Mouse (Mus musculus) common myeloid progenitor, adult 5-6 weeks (primary cell): ENCODE results near the gene Uba52. TPM values are rescaled to one million over a fixed set of nuclear protein-coding genes. Genes with fewer than 3 reads are reported as not detected.
A peak's percentile ranks its signal among the peaks of the same experiment; 100 is the strongest.

Experiments used
- ATAC-seq: replicated peaks from 2 replicates; pipeline ENCODE4 v1.8.0; 2016; ENCODE audit warnings: low read depth, mild to moderate bottlenecking, moderate TSS enrichment, inconsistent platforms; ENCODE audit not compliant: poor library complexity, severe bottlenecking
- total RNA-seq: library from RNA; stranded (forward); fragments of 200-1000, 187-1606 nt; gene quantifications from 2 replicates; pipeline ENCODE4 v1.2.3, GENCODE M21; 2017

Gene Uba52
- total RNA-seq, 1 experiment from 2014 or later, result 3,128 TPM

DNA sequence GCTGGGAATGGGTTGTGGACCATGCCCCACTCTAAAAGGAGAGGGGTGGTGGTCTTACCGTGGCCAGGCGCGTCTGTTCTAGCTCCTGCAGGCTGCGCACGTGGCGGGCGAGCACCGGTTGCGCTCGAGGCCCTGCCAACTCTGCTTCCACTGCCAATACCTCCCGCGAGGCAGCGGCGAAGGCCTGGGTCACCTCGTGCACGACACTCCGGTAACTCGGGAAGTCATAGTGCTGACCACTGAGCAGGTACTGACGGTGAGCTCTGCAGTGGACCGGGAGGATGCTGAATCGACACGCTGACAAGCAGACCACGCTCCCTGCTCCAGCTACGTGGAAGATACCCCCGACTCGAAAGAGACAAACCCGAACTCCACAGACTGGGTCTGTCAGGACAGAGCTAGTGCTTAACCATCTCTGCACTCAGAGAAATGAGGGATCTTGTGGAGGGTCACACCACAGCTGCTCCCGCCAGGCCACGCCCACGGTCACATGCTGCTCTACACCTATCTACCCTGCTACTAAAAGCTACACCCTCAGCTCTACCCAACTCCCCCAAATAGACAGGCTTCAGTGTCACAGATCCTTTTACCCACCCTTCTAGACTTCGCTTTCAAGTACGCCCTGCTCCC lies 4.8 kb downstream of the Uba52 start:
- ATAC-seq, result no peak; the same call in 1 of the 2 replicates

DNA sequence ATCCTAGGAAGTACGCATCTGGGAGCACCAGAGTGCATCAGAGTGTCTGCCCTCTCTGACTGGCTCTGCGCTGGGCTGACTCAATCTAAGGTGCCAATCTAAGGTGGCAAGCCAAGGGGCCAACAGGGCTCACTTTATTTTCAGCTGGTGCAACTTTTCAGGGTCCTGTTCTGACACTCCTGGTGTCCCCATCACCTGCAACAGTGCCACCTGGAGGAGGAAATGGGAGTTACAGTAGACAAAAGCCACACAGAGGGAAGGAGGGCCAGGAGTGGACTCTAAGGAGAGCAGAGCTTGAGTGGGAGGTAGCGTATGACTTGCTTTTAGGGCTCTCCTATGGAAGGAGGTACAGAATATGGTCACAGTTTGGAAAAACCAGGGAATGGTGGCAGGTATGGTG lies 5.8 kb downstream of the Uba52 start:
- ATAC-seq, result peak; percentile 30; the same call in 1 of the 2 replicates

DNA sequence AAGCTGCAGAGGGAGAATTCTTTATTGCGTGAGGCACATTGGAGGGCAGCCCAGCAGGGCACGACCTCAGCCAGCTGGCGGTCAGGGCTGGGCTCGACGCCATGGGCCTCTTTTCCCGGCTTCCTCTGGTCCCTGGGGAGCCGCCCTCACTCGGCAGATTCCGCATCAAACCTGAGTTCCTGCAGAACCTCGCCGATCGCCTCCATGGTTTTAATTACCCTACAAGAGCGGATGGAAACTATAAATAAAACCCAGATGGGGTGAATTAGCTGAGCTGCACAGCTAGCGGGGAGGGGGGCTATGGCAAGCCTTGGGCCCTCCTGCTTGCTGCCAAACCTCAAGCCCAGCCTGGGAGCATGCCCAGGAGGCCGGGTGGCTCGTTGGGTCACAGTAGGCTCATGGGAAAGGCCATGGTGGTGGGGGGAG lies 6.3 kb downstream of the Uba52 start:
- no peak for ATAC-seq

DNA sequence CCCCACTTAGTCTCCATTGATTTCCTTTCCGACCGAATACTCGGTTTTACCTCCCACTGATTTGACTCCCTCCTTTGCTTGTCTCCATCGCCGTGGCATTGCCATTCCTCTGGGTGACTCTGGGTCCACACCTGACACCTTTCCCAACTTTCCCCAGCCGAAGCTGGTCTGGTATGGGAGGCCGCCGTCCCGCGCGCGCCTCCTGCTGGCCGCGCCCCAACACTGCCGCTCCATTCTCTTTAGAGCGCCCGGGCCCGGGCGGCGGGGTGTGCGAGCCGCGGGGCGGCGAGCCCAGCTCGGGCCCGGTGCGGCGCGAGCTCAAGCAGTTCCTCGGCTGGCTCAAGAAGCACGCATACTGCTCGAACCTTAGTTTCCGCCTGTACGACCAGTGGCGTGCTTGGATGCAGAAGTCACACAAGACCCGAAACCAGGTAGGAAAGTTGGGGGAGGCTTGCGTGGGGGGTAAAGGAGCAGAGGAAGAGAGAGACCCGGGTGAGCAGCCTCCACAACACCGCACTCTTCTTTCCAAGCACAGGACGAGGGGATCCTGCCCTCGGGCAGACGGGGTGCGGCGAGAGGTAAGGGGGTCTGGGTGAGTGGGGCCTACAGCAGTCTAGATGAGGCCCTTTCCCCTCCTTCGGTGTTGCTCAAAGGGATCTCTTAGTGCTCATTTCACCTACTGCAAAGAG lies 7.4 kb downstream of the Uba52 start:
- no peak for ATAC-seq

DNA sequence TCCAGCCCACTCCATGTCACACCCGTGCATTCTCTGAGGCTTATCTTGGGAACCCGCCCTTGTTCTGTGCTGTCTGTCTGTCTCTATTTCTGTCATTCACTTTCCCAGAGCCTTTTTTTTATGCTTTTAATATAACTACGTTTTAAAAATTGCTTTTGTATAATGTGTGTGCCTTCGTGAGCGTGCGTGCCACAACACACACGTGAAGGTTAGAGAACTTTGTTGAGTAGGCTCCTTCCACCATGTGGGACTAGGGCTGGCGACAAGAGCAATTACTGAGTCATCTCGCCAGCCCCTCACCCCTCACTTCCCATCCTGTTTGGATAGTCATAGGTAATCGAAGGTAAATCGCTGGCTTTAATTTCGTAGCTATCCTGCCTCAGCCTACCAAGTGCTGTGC lies 8.1 kb downstream of the Uba52 start:
- no peak for ATAC-seq

DNA sequence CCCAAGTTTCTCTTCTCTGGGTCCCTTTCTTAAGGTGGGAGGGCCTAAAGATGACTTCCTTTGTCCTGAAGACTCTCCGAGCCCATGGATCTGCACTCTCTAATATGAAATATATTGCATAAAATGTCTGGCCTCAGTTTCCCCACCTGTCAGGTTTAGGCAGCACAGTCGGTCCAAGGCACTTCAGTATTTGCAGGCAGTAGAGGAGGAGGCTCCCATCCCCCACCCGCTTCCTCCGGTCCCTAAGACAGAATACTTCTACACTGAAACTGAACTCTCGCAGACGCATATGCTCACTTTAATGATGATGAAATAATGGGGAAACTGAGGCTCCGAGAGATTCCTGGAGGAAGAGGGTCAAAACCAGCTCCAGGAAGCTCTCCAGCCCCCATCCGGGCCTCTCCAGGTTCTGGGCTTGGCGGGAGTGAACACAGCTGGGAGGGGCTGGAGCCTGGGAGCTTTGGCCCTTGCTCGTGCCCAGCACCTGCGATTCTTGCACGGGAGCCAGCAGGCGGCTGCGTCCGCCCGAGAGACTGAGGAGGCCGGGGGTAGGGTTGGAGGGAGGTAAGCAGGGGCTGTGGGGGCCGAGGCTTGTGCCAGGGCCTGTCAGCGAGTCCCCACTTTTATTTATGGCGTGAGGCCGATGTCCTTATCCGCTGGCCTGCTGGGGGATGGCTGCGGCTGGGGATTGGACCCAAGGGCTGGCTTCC lies 8.6 kb downstream of the Uba52 start:
- no peak for ATAC-seq

DNA sequence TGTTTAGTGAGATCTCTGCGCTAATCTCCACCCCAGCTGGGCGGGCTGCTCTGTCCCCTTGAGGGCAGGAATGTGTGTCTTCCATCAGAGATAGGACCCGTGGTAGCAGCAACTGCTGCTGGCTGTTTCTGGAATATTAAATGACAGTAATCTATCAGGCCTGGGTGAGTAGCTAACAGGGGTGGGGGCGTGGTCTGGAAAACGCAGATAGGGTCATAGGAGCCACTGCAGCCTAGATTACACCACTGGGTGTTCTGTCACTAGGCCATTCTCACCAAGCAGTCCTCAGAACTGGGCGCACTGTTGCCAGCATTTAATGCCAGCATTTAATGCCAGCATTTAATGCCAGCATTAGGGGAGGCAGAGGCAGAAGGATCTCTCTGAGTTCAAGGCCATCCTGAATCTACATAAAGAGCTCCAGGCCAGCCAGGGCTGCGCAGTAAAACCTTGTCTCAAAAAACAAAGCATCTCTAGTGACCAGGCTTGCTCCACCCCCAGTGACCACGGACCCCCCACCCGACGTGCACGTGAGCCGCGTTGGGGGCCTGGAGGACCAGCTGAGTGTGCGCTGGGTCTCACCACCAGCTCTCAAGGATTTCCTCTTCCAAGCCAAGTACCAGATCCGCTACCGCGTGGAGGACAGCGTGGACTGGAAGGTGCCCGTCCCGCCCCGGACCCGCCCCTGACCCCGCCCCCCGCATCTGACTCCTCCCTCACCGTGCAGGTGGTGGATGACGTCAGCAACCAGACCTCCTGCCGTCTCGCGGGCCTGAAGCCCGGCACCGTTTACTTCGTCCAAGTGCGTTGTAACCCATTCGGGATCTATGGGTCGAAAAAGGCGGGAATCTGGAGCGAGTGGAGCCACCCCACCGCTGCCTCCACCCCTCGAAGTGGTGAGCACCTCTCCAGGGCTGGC lies 10.0 kb downstream of the Uba52 start:
- ATAC-seq, result peak; percentile 16; the same call in 1 of the 2 replicates

DNA sequence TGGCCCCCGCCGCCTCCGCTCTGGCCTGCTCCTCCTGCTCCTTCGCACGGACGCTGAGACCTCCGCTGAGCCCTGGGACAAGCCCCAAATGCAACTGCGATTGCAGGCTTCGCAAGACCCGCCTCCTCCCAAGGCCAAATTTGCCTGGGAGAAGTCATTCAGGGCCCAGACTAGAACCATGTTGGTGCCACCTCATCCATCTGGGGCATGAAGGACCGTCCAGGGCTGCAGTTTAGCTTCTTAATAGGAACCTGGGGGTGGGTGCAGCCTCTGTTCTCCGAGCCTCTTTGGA lies 14.9 kb downstream of the Uba52 start:
- ATAC-seq, result no peak

DNA sequence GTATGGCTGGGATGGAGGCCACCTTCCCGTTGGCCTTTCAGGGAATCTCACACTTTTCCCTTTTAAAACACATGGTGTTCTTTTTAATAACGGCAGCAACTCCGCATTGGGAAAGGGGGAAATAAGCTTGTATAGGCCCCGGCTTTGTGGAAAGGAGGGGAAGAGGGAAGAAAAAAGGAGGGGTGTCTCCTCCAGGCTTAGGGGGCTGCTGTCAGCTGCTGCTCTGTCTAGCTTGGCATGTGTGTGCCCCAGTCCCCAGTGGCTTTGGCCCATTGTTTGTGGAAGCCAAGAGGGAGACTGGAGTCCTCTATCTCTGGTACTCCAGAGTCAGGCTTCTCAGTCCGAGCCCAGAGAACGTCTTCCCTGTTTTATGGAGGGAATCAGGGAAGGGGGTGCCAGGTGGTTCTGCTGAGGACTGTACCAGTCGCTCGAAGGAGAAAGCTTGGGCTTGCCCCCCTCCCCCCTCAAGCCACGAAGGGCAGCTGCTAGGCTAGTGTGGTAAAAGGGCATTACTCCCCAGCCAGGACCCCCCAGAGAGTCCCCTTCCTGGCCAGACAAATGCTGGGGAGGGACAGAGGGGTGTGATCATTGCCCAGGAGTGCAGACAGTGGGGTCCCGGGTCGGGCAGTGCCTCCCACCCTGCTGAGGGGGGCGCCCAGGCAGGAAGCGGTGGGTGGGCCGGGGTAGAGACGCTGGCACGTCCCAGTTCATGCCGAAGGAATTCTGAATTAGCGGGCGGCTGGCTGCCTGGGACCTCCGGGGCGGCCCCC lies 15.4 kb downstream of the Uba52 start:
- ATAC-seq, result no peak

DNA sequence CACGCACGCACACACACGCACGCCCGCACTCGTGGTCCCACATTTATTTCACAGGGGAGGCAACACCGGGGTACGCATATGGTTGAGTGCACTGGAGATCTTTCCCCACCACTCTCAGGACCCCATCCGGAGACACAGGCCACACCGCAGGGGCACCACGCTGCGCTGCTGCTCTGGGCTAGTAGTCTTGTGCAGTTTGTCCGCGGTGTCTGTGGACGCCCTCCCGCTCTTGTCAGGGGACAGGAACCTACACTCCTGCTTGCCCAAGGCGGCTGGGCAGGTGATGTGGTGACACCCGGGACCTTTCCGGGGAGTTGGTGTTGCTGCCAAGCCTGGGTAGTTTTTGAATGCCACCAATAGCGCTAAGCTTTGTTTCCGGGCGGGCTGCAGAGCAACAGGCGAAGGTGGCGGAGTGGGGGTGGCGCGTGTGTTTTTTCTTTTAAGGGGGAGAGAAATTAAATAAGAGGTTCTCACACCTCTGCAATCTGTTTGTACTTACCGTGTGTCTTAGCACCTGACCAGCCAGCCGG lies 16.1 kb downstream of the Uba52 start:
- ATAC-seq, result peak; percentile 27; the same call in 1 of the 2 replicates

DNA sequence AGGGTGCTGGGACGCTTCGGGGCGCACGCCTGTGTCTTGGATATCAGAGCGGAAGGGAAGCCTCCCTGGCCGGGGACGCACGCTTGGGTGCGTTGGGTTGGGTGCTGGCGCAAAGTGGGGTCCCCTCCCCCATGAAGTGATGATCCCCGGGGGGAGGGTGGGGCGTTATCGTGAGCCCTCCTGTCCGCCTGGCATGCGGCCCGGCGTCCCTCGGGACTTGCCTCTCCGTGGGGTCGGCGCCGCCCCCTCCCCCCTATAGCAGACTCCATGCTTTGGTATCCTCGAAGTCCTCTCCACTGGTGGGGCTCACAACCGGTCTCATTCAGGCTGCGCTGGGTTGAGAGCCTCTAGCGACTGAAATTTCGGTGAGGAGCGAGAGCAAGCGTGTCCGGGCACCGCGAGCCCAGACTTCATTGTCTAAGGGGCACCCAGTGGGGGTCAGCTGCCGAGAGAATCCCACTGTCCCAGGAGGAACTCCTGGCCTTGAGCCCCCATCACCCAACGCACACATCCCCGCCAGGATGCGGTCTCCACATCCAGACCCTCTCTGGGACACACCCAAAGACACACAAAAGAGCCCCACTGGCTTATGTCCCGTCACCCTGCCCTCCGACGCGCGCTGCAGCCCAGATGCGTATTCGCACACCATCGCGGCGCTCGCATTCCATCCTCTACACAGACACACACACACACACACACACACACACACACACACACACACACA lies 16.7 kb downstream of the Uba52 start:
- ATAC-seq, result no peak

DNA sequence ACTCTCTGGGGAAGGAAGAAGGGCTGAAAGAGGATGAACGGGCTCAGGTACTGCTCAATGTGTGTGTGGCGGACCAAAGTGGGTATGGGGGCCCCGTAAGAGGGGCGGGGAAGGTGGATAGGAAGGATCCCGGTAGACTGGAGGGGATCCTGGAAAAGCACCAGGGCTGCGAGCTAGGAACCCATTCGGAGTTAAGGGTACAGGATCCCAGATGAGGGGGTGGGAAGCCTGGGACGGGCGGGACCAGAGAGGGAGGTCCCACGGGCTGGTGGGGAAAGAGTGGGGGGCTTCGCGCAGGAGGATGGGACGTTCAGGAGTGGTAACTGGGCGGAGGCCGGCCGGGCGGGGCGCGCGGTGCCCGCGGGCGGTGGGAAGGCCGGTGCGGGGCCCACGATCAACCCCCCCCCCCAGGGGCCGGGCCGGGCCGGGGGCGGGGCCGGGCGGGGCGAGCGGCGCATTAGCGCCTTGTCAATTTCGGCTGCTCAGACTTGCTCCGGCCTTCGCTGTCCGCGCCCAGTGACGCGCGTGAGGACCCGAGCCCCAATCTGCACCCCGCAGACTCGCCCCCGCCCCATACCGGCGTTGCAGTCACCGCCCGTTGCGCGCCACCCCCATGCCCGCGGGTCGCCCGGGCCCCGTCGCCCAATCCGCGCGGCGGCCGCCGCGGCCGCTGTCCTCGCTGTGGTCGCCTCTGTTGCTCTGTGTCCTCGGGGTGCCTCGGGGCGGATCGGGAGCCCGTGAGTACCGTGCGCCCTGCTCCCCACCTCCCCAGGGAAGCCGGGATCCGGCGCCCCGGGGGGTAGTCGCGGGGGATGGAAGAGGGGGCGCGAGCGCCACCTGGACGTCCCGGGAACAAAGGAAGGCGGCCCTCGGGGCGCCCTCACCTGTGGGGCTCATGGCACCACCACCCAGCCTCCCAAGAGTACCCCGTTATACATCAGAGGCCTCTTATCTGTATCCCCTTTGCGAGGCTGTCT lies 17.6 kb downstream of the Uba52 start, which contains the start of gene Crlf1:
Gene Crlf1 (plus strand): TSS at position 495 of the 977 bp plus-strand sequence.
- ATAC-seq, result no peak

DNA sequence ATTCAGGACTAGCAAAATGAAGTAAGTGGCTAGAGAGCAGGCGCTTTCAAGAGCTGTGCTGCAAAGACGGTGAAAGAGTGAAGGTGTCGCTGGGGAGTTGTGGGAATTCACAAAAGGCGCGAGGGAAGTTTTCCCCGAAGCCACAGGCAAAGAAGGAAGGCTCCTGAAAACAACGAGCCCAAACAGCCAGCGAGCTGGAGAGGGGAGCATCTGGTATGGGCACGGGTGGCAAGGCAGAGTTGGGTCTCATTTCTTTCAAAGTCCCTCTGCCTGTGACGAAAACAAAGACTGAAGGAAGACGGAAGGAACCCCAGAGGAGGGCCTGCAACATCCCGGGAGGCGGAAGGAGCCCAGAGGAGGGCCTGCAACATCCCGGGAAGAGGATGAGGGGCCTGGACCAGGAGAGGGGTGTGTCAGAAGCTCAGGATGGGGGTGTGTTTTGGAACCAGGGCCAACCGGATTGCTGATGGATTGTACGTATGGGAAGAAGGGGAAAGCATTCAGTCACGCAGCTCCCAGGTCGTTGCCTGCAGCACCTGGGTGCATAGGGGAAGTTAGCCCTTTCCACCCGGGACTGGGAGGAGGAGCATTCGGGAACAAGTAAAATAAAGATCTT lies 19.6 kb downstream of the Uba52 start:
- no peak for ATAC-seq

DNA sequence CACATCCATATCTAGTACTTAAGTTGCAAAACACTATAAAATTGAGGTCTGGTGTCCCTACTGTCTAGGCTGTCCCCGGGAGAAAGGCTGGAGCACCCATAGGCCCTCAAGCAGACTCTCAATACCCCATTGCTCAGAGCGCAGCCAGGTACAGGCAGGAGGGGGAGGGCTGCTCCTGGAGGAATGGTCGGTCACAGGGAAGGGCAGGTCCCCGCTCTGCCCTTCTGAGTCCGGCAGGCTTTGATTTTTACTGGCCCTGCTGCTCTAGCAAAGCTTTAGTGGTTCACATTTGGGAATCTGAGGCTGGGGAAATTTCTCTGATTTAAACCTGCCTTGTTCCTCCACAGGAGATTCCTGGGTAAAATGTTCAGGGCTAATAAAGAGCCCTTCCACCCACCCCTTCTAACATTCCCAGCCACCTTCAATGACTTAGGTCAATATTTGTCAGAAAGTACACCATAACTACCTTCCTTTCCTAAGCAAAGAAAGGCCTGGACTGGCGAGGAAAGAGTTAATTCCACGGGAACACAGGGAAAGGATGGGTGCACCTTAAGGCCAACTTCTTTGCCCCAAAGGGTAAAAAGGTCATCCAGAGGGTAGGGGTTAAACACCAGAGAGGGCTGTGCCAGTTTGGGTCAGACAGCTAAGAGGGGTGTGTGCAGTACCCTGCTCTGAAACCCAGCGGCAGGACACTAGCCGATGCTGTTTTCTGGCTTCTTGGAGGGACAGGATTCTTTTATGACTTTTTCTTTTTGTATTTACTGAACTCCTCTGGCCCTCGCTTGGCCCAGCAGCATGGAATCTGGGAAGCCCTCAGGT lies 20.3 kb downstream of the Uba52 start:
- ATAC-seq, result no peak

DNA sequence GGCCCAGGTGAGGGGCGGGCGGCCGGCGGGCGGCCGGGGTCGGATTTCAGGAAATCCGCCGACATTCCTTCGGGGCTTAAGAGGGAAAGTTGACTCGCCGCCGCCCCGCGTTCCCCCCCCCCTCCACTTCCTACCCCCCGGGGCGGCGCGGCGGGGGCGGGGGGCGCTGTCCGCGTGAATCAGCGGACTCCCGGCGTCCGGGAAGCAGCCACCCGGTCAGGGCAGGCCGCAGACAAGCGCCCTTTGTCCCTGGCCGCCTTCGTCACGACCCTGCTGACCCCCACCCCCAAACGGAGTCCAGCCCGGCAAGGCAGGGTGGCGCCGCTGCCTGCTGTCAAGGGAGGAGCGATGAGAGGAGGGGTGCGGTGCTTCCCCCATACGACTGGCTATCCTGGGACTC lies 21.0 kb downstream of the Uba52 start:
- no peak for ATAC-seq

DNA sequence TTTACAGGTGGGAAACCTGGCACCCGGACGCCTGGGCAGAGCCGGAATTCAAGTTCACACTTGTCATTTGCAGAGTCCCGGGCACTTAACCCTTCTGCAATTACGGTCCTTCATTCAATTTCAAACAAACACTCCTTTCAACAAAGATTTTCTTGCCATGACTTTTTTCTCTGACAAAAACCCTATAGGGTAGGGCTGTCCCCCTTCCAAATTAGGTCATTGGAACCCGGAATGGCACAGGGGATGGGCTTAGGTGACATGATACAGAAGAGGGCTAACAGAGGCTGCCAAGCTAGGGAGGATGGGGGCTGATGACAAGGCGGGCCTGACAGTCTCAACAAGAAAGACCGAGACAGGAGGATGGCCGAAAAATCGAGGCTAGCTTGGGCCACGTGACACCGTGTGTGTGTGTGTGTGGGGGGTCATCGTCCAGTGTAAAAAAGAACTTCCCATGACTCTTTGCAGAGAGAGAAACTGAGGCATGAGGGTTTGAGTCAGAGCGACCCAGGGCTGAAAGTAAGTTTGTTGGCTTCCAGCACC lies 21.6 kb downstream of the Uba52 start:
- no peak for ATAC-seq
